Mouse (Mus musculus) retina, embryonic 14.5 days (tissue): ENCODE data around the gene Man1c1.

Experiments
- DNase-seq: peaks from one replicate; pipeline ENCODE4 v3.0.0-alpha.2; 2015; ENCODE audit warnings: low spot score

Gene Man1c1

GRCm38 (mm10) chr4:134579212-134579611, 124.9 kb downstream of the Man1c1 start:
- no peak for DNase-seq

- DNase-seq, result no peak
These were observed 125.7 kb downstream of the Man1c1 start for GRCm38 (mm10) chr4:134578407-134578806.

GRCm38 (mm10) chr4:134577281-134577680, 126.8 kb downstream of the Man1c1 start:
- no peak for DNase-seq

- DNase-seq, result peak; percentile 83
These were observed 128.6 kb downstream of the Man1c1 start for GRCm38 (mm10) chr4:134575486-134575885.

GRCm38 (mm10) chr4:134572449-134573300, 131.4 kb downstream of the Man1c1 start:
- peak; percentile 77 for DNase-seq

GRCm38 (mm10) chr4:134570704-134571451, 133.2 kb downstream of the Man1c1 start:
- no peak for DNase-seq

GRCm38 (mm10) chr4:134569831-134570230, 134.3 kb downstream of the Man1c1 start:
- no peak for DNase-seq

- no peak for DNase-seq
These were observed 134.9 kb downstream of the Man1c1 start for GRCm38 (mm10) chr4:134569205-134569604.

- no peak for DNase-seq
These were observed 136.5 kb downstream of the Man1c1 start for GRCm38 (mm10) chr4:134567377-134568226.

- no peak for DNase-seq
These were observed 140.0 kb downstream of the Man1c1 start for GRCm38 (mm10) chr4:134564093-134564492.

- DNase-seq, result no peak
These were observed 140.5 kb downstream of the Man1c1 start for GRCm38 (mm10) chr4:134563624-134564023.

- no peak for DNase-seq
These were observed 142.1 kb downstream of the Man1c1 start for GRCm38 (mm10) chr4:134562014-134562413.

- no peak for DNase-seq
These were observed 143.4 kb downstream of the Man1c1 start for GRCm38 (mm10) chr4:134560699-134561098.

- no peak for DNase-seq
These were observed 144.9 kb downstream of the Man1c1 start for GRCm38 (mm10) chr4:134559154-134559553.

GRCm38 (mm10) chr4:134558570-134559113, 145.4 kb downstream of the Man1c1 start:
- DNase-seq, result no peak

GRCm38 (mm10) chr4:134557626-134558249, 146.4 kb downstream of the Man1c1 start:
- no peak for DNase-seq

- DNase-seq, result peak; percentile 71
These were observed 148.0 kb downstream of the Man1c1 start for GRCm38 (mm10) chr4:134555956-134556580.

- DNase-seq, result no peak
These were observed 150.5 kb downstream of the Man1c1 start for GRCm38 (mm10) chr4:134553631-134554030.

GRCm38 (mm10) chr4:134551494-134552316, 152.4 kb downstream of the Man1c1 start, which contains the start of gene Selenon:
Selenon (minus strand) TSS chr4:134552166.
- peak; percentile 66 for DNase-seq

GRCm38 (mm10) chr4:134549899-134550298, 154.2 kb downstream of the Man1c1 start:
- no peak for DNase-seq
